Mouse (Mus musculus): ENCODE data around the gene Nrf1. TPM values are rescaled to one million over a fixed set of nuclear protein-coding genes. Genes with fewer than 3 reads are reported as not detected.

The Nrf1 gene
- total RNA-seq, 2 experiments from 2014 or later: 23.6 to 26.8 TPM

GRCm38 (mm10) chr6:30066746-30067145 lies 19.0 kb downstream of the Nrf1 start:
- DNase-seq (ENCODE audit: low spot score in 2 of 2): no peak
- intact Hi-C loops (cut with DNase I): no loop called here

- intact Hi-C loops (cut with DNase I): no loop called here
- DNase-seq (ENCODE audit: low spot score in 2 of 2): no peak
These were observed 24.7 kb downstream of the Nrf1 start for GRCm38 (mm10) chr6:30072476-30072875.

- intact Hi-C loops (cut with DNase I): no loop called here
These were observed 31.2 kb downstream of the Nrf1 start for GRCm38 (mm10) chr6:30078938-30079529.

GRCm38 (mm10) chr6:30081339-30081738 lies 33.6 kb downstream of the Nrf1 start:
- peak; percentile 30 to 67 for DNase-seq (ENCODE audit: low spot score in 2 of 2)
- intact Hi-C loops (cut with DNase I): loop anchor here (1.0 to 5.0 kb wide), 2 partner anchors 164 to 229 kb away; partner anchors contain the start of gene Strip2

More at GRCm38 (mm10) chr6:30078938-30079529, 31.2 kb downstream of the Nrf1 start:
- DNase-seq (ENCODE audit: low spot score in 2 of 2): peak in 1 of 2 experiments; percentile 8

- intact Hi-C loops (cut with DNase I): loop anchor here (5.0 kb wide), 1 partner anchor 166 kb away; the partner anchor contains the start of gene Strip2
- no peak for DNase-seq (ENCODE audit: low spot score in 2 of 2)
These were observed 35.5 kb downstream of the Nrf1 start for GRCm38 (mm10) chr6:30083307-30083706.

- DNase-seq (ENCODE audit: low spot score in 2 of 2): no peak
- intact Hi-C loops (cut with DNase I): no loop called here
These were observed 37.6 kb downstream of the Nrf1 start for GRCm38 (mm10) chr6:30085351-30085750.

- DNase-seq (ENCODE audit: low spot score in 2 of 2): peak in 1 of 2 experiments; percentile 21
These were observed 43.4 kb downstream of the Nrf1 start for GRCm38 (mm10) chr6:30091221-30091620.

GRCm38 (mm10) chr6:30092816-30093215 lies 45.0 kb downstream of the Nrf1 start:
- intact Hi-C loops (cut with DNase I): loop anchor here (1.0 to 5.0 kb wide), 2 partner anchors 112 to 264 kb away; no protein-coding TSS in a partner anchor

More at GRCm38 (mm10) chr6:30091221-30091620, 43.4 kb downstream of the Nrf1 start:
- intact Hi-C loops (cut with DNase I): loop anchor here (5.0 kb wide), 1 partner anchor 266 kb away; no protein-coding TSS in a partner anchor

GRCm38 (mm10) chr6:30101773-30102415 lies 54.1 kb downstream of the Nrf1 start:
- intact Hi-C loops (cut with DNase I): no loop called here
- no peak for DNase-seq (ENCODE audit: low spot score in 2 of 2)

More at GRCm38 (mm10) chr6:30092816-30093215, 45.0 kb downstream of the Nrf1 start:
- no peak for DNase-seq (ENCODE audit: low spot score in 2 of 2)

- intact Hi-C loops (cut with DNase I): no loop called here
- no peak for DNase-seq (ENCODE audit: low spot score in 2 of 2)
These were observed 58.3 kb downstream of the Nrf1 start for GRCm38 (mm10) chr6:30106091-30106490.

GRCm38 (mm10) chr6:30107456-30107855 lies 59.7 kb downstream of the Nrf1 start:
- DNase-seq (ENCODE audit: low spot score in 2 of 2): peak in 1 of 2 experiments; percentile 33
- intact Hi-C loops (cut with DNase I): no loop called here

GRCm38 (mm10) chr6:30109820-30110502 lies 62.2 kb downstream of the Nrf1 start:
- intact Hi-C loops (cut with DNase I): no loop called here
- no peak for DNase-seq (ENCODE audit: low spot score in 2 of 2)

- DNase-seq (ENCODE audit: low spot score in 2 of 2): peak in 1 of 2 experiments; percentile 8
- intact Hi-C loops (cut with DNase I): no loop called here
These were observed 64.8 kb downstream of the Nrf1 start for GRCm38 (mm10) chr6:30112349-30113132.

- intact Hi-C loops (cut with DNase I): no loop called here
- DNase-seq (ENCODE audit: low spot score in 2 of 2): peak in 1 of 2 experiments; percentile 78
These were observed 66.3 kb downstream of the Nrf1 start for GRCm38 (mm10) chr6:30114101-30114500.

- intact Hi-C loops (cut with DNase I): no loop called here
- DNase-seq (ENCODE audit: low spot score in 2 of 2): no peak
These were observed 73.4 kb downstream of the Nrf1 start for GRCm38 (mm10) chr6:30121152-30121551.

- intact Hi-C loops (cut with DNase I): no loop called here
- DNase-seq (ENCODE audit: low spot score in 2 of 2): no peak
These were observed 73.8 kb downstream of the Nrf1 start for GRCm38 (mm10) chr6:30121600-30121999.

- intact Hi-C loops (cut with DNase I): no loop called here
- no peak for DNase-seq (ENCODE audit: low spot score in 2 of 2)
These were observed 75.6 kb downstream of the Nrf1 start for GRCm38 (mm10) chr6:30123391-30123790.

- intact Hi-C loops (cut with DNase I): no loop called here
- DNase-seq (ENCODE audit: low spot score in 2 of 2): no peak
These were observed 78.3 kb downstream of the Nrf1 start for GRCm38 (mm10) chr6:30126060-30126459.

- intact Hi-C loops (cut with DNase I): no loop called here
- DNase-seq (ENCODE audit: low spot score in 2 of 2): no peak
These were observed 79.0 kb downstream of the Nrf1 start for GRCm38 (mm10) chr6:30126766-30127165.

GRCm38 (mm10) chr6:30132399-30132798 lies 84.6 kb downstream of the Nrf1 start:
- DNase-seq (ENCODE audit: low spot score in 2 of 2): no peak
- intact Hi-C loops (cut with DNase I): no loop called here
